Comparison of ENCODE assay signal across 8 mouse cellular contexts in genomic region chr4:40014666-40015065, GRCm38 (mm10).
DNase-seq lines count a peak whose midpoint lies in the region; ATAC-seq and TF ChIP-seq lines count a peak whose summit lies in the region.

No protein-coding gene starts in this region.

- H3K9me3 ChIP-seq in MEL (replicated peaks; ENCODE audit: insufficient read depth, low read length) = no peaks in the 10 kb centered on the region
- no peaks in the 10 kb centered on the region for H3K9me3 ChIP-seq in embryonic facial prominence, embryonic 13.5 days
- H3K9me3 ChIP-seq in lung, postnatal 0 days (ENCODE audit: low read length) = no peaks in the 10 kb centered on the region

- no peaks in the 10 kb centered on the region for H3K4me1 ChIP-seq in MEL (ENCODE audit: control insufficient read depth in 1 of 2, insufficient read depth in 2 of 2, low read length in 2 of 2)
- no peaks in the 10 kb centered on the region for H3K4me1 ChIP-seq in bone marrow, adult 2 months (ENCODE audit: control insufficient read depth, insufficient read depth, low read length)
- H3K4me1 ChIP-seq in embryonic facial prominence, embryonic 13.5 days = no peaks in the 10 kb centered on the region
- H3K4me1 ChIP-seq in lung, postnatal 0 days (ENCODE audit: insufficient read depth, low read depth, low read length) = no peaks in the 10 kb centered on the region

- TF ChIP-seq CTCF in MEL (IDR thresholded peaks at IDR 0.05 in 2 of 3, conservative IDR thresholded peaks at IDR 0.05 in 1 of 3; ENCODE audit: control insufficient read depth in 1 of 3, insufficient read depth in 1 of 3, low read depth in 2 of 3, low read length in 3 of 3, poor library complexity in 1 of 3, severe bottlenecking in 1 of 3) = peak; percentile 61 to 76 (median 71)
- peak; percentile 29; the same call in 1 of the 2 replicates for TF ChIP-seq CTCF in bone marrow, adult 2 months (IDR thresholded peaks at IDR 0.05; ENCODE audit: control insufficient read depth, insufficient read depth, low read length)
- peak; percentile 76 for TF ChIP-seq CTCF in lung, postnatal 0 days (IDR thresholded peaks at IDR 0.05)

- no peaks in the 10 kb centered on the region for H3K79me2 ChIP-seq in MEL (ENCODE audit: control insufficient read depth, insufficient read depth, low read length, poor library complexity)

- no peak for TF ChIP-seq EP300 in MEL (IDR thresholded peaks at IDR 0.05; ENCODE audit: low read depth in 1 of 2, low read length in 2 of 2)
- TF ChIP-seq EP300 in lung, postnatal 0 days (IDR thresholded peaks at IDR 0.05) = no peak

- no peak for TF ChIP-seq POLR2A in MEL (IDR thresholded peaks at IDR 0.05; ENCODE audit: control insufficient read depth in 1 of 2, insufficient read depth in 1 of 2, low read depth in 1 of 2, low read length in 2 of 2, poor library complexity in 1 of 2)
- TF ChIP-seq POLR2A in bone marrow, adult 2 months (IDR thresholded peaks at IDR 0.05; ENCODE audit: borderline replicate concordance, control insufficient read depth, low read depth, low read length) = no peak

- H3K4me2 ChIP-seq in embryonic facial prominence, embryonic 13.5 days = peak overlapping the region; percentile 26
- H3K4me2 ChIP-seq in lung, postnatal 0 days (replicated peaks; ENCODE audit: low read depth, low read length) = no peak overlapping the region

- no peak overlapping the region for H3K4me3 ChIP-seq in MEL (ENCODE audit: control insufficient read depth in 1 of 2, insufficient read depth in 1 of 2, low read depth in 2 of 2, low read length in 2 of 2)
- no peak overlapping the region for H3K4me3 ChIP-seq in bone marrow, adult 2 months (replicated peaks; ENCODE audit: control insufficient read depth, low read depth, low read length)
- no peak overlapping the region for H3K4me3 ChIP-seq in embryonic facial prominence, embryonic 13.5 days
- H3K4me3 ChIP-seq in lung, postnatal 0 days (ENCODE audit: low read depth, low read length) = no peak overlapping the region

- no peak overlapping the region for H3K27ac ChIP-seq in MEL (ENCODE audit: control insufficient read depth, low read depth, low read length)
- H3K27ac ChIP-seq in bone marrow, adult 2 months (ENCODE audit: control insufficient read depth, insufficient read depth, low read depth, low read length, poor library complexity) = no peak overlapping the region
- no peak overlapping the region for H3K27ac ChIP-seq in embryonic facial prominence, embryonic 13.5 days
- no peak overlapping the region for H3K27ac ChIP-seq in lung, postnatal 0 days (ENCODE audit: low read length)

- no peaks in the 10 kb centered on the region for H3K36me3 ChIP-seq in MEL (ENCODE audit: control insufficient read depth in 1 of 2, insufficient read depth in 2 of 2, low read length in 2 of 2)
- H3K36me3 ChIP-seq in embryonic facial prominence, embryonic 13.5 days = no peaks in the 10 kb centered on the region
- H3K36me3 ChIP-seq in lung, postnatal 0 days (ENCODE audit: insufficient read depth, low read length) = no peaks in the 10 kb centered on the region

- peak; percentile 87 for TF ChIP-seq RAD21 in MEL (IDR thresholded peaks at IDR 0.05; ENCODE audit: low read depth, low read length)

- no peak overlapping the region for H3K9ac ChIP-seq in MEL (ENCODE audit: control insufficient read depth, low read depth, low read length, poor library complexity, severe bottlenecking)
- H3K9ac ChIP-seq in embryonic facial prominence, embryonic 13.5 days = no peak overlapping the region
- H3K9ac ChIP-seq in lung, postnatal 0 days (replicated peaks; ENCODE audit: low read depth) = no peak overlapping the region

- WGBS in bone marrow, adult 2 months = 68% methylated on average over 7 of the region's 7 CpGs
- WGBS in embryonic facial prominence, embryonic 13.5 days = 35% methylated on average over 7 of the region's 7 CpGs
- WGBS in lung, postnatal 0 days = 39% methylated on average over 7 of the region's 7 CpGs

- DNase-seq in MEL (ENCODE audit: low read depth, low spot score) = peak; percentile 53
- DNase-seq in heart, postnatal 4 days = peak; percentile 70
- DNase-seq in layer of hippocampus, adult 11-12 months (ENCODE audit: low spot score) = peak; percentile 82
- peak; percentile 71 for DNase-seq in lung, postnatal 0 days (ENCODE audit: low spot score)
- peak; percentile 91 for DNase-seq in retina, postnatal 1 day

- H3K27me3 ChIP-seq in MEL (ENCODE audit: control insufficient read depth in 1 of 2, insufficient read depth in 2 of 2, low read length in 2 of 2) = no peaks in the 10 kb centered on the region
- no peaks in the 10 kb centered on the region for H3K27me3 ChIP-seq in embryonic facial prominence, embryonic 13.5 days
- H3K27me3 ChIP-seq in lung, postnatal 0 days (replicated peaks; ENCODE audit: insufficient read depth, low read length) = no peaks in the 10 kb centered on the region

- ATAC-seq in embryonic facial prominence, embryonic 13.5 days (ENCODE audit: insufficient number of reproducible peaks, insufficient read depth, low FRiP score, low TSS enrichment, low read depth) = no peak
- no peak; the same call in 1 of the 2 replicates for ATAC-seq in lung, postnatal 0 days
- no peak; the same call in 1 of the 2 replicates for ATAC-seq in granulocyte monocyte progenitor cell, adult 5-6 weeks (replicated peaks; ENCODE audit: poor library complexity, severe bottlenecking)

TF ChIP-seq in MEL, 35 proteins besides CTCF, POLR2A, EP300 and RAD21:
- TF ChIP-seq CHD1 (IDR thresholded peaks at IDR 0.05; ENCODE audit: low read depth, low read length) (no peak), MAX (IDR thresholded peaks at IDR 0.05; ENCODE audit: low read length) (no peak), GATA1 (IDR thresholded peaks at IDR 0.05; ENCODE audit: low read depth, low read length) (no peak), JUND (IDR thresholded peaks at IDR 0.05; ENCODE audit: low read depth, low read length) (no peak), ZC3H11A (IDR thresholded peaks at IDR 0.05; ENCODE audit: low read depth, low read length) (peak; percentile 70), SIN3A (IDR thresholded peaks at IDR 0.05; ENCODE audit: low read length) (no peak), E2F4 (IDR thresholded peaks at IDR 0.05; ENCODE audit: borderline replicate concordance, low read depth, low read length) (no peak), SMC3 (IDR thresholded peaks at IDR 0.05; ENCODE audit: low read depth, low read length) (peak; percentile 80)
